Mouse (Mus musculus): ENCODE measurements at regions not wholly inside any gene's neighbourhood (a gene's known extent, or its start where the extent isn't known, plus 50 kb on each side); places are given as distances from the start of the nearest gene placed in this dataset.
"Not testable (repeated sequence)": the region's sequence is repeated elsewhere in the genome, so short reads cannot be mapped to it uniquely, and the experiment has no call there.

- TF ChIP-seq FLI1 (IDR thresholded peaks at IDR 0.05; ENCODE audit: low read length) (no peak), GATA1 (IDR thresholded peaks at IDR 0.05; ENCODE audit: borderline replicate concordance, low read length) (no peak)
- Histone ChIP-seq H3K4me1 (peaks cover 32% of the 10 kb centered on the region), H3K9me3 (no peaks in the 10 kb centered on the region), H3K4me3 (replicated peaks) (peak overlapping the region; percentile 60), H3K36me3 (replicated peaks; ENCODE audit: low read length) (no peaks in the 10 kb centered on the region), H3K27me3 (replicated peaks) (no peaks in the 10 kb centered on the region)
Observed at GRCm38 (mm10) chr6:22474604-22475003, 118.6 kb upstream of the Fam3c start.

GRCm38 (mm10) chr6:22474011-22474410, 118.0 kb upstream of the Fam3c start:
- TF ChIP-seq GATA1 (IDR thresholded peaks at IDR 0.05; ENCODE audit: borderline replicate concordance, low read length), result no peak
- TF ChIP-seq FLI1 (IDR thresholded peaks at IDR 0.05; ENCODE audit: low read length), result no peak
- H3K4me3 ChIP-seq (replicated peaks), result no peak overlapping the region
- peaks cover 32% of the 10 kb centered on the region for H3K4me1 ChIP-seq
- H3K27me3 ChIP-seq (replicated peaks), result no peaks in the 10 kb centered on the region
- H3K9me3 ChIP-seq, result no peaks in the 10 kb centered on the region
- peaks cover 5% of the 10 kb centered on the region for H3K36me3 ChIP-seq (replicated peaks; ENCODE audit: low read length)

- H3K36me3 ChIP-seq (replicated peaks; ENCODE audit: low read length), result not testable (repeated sequence)
Observed at GRCm38 (mm10) chr6:22472400-22472799, 116.4 kb upstream of the Fam3c start.

DNA sequence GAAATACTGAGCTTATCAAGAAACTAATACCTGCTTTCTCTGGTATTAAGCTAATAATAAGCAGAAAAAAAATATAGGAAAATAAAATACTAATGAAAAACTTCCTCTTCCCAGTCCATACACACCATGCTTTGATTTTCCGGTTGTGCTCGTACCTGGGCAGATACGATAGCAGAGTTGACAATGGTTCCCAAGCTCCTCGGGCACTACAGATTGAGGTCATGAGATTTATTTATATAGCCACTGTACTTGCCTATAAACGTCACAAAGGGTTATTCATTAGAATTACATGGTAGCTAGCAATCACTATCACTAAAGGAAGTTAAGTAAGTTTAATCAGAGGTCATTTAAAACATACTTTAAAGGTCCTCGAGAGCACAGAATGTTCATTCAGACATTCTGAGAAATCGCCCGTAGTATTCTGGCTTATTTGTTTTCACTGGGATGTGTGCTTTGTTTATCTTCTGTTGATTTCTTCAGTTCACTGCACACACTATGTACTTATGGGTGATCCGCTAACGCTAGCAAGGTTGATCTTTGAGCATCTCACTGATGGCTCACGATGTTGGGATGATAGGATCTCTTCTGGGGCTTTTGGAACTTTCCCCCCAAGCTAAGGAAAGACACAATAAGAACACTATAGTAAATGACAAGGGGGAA, 111.4 kb upstream of the Fam3c start:
- H3K9me3 ChIP-seq, result peaks cover 9% of the 10 kb centered on the region
- H3K36me3 ChIP-seq (replicated peaks; ENCODE audit: low read length), result peaks cover 11% of the 10 kb centered on the region
- TF ChIP-seq FLI1 (IDR thresholded peaks at IDR 0.05; ENCODE audit: low read length) (no peak), GATA1 (IDR thresholded peaks at IDR 0.05; ENCODE audit: borderline replicate concordance, low read length) (no peak)
- no peaks in the 10 kb centered on the region for H3K27me3 ChIP-seq (replicated peaks)
- H3K4me3 ChIP-seq (replicated peaks), result no peak overlapping the region
- no peaks in the 10 kb centered on the region for H3K4me1 ChIP-seq

More at GRCm38 (mm10) chr6:22472400-22472799, 116.4 kb upstream of the Fam3c start:
- H3K27me3 ChIP-seq (replicated peaks); H3K9me3 ChIP-seq; H3K4me3 ChIP-seq (replicated peaks): not testable (repeated sequence)
- peaks cover 32% of the 10 kb centered on the region for H3K4me1 ChIP-seq

DNA sequence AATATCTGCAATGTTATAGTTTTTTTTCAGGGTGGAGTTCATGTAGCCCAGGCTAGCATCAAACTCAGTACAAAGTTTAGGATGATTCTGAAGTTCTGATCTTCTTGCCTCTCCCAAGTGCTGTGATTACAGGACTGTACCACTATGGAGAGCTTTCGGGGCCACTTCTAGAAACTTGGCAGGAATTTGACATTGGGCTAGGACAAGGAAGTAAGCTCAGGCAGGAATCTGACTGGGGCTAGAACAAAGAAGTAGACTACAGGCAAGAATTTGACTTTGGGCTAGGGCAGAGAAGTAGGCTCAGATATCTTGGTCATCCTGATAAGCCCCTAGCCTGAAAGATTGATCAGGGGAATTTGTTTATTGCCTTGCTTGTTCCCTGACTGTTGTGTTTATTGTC, 109.9 kb upstream of the Fam3c start:
- H3K4me3 ChIP-seq (replicated peaks), result no peak overlapping the region
- peaks cover 11% of the 10 kb centered on the region for H3K36me3 ChIP-seq (replicated peaks; ENCODE audit: low read length)
- H3K27me3 ChIP-seq (replicated peaks), result no peaks in the 10 kb centered on the region
- TF ChIP-seq GATA1 (IDR thresholded peaks at IDR 0.05; ENCODE audit: borderline replicate concordance, low read length) (no peak), FLI1 (IDR thresholded peaks at IDR 0.05; ENCODE audit: low read length) (no peak)
- peaks cover 12% of the 10 kb centered on the region for H3K4me1 ChIP-seq
- H3K9me3 ChIP-seq, result peaks cover 9% of the 10 kb centered on the region

- H3K4me1 ChIP-seq, result peaks cover 43% of the 10 kb centered on the region
Observed at GRCm38 (mm10) chr6:22459440-22460016, 103.5 kb upstream of the Fam3c start.

DNA sequence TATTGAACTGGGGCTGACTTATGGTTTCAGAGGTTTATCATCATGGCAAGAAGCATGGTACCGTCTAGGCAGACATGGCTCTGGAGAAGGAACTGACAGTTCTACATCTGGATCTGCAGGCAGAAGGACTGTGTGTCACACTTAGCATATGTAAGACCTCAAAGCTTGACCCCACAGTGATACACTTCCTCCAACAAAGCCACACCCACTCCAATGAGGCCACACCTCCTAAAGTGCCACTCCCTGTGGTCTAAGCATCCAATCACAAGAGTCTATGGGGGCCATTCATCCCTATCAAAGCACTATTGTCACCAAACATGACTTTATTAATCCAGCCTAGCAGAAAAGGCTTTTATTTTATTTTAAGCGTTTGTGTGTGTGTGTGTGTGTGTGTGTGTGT, 96.2 kb upstream of the Fam3c start:
- no peak for TF ChIP-seq GATA1 (IDR thresholded peaks at IDR 0.05; ENCODE audit: borderline replicate concordance, low read length)
- no peak for TF ChIP-seq FLI1 (IDR thresholded peaks at IDR 0.05; ENCODE audit: low read length)
- Histone ChIP-seq H3K27me3 (replicated peaks) (no peaks in the 10 kb centered on the region), H3K4me3 (replicated peaks) (no peak overlapping the region), H3K36me3 (replicated peaks; ENCODE audit: low read length) (peaks cover 5% of the 10 kb centered on the region), H3K9me3 (no peaks in the 10 kb centered on the region), H3K4me1 (peaks cover 40% of the 10 kb centered on the region)

More at GRCm38 (mm10) chr6:22459440-22460016, 103.5 kb upstream of the Fam3c start:
- Histone ChIP-seq H3K36me3 (replicated peaks; ENCODE audit: low read length) (peaks cover 5% of the 10 kb centered on the region), H3K9me3 (no peaks in the 10 kb centered on the region), H3K27me3 (replicated peaks) (no peaks in the 10 kb centered on the region), H3K4me3 (replicated peaks) (peak overlapping the region; percentile 84)
- TF ChIP-seq GATA1 (IDR thresholded peaks at IDR 0.05; ENCODE audit: borderline replicate concordance, low read length) (no peak), FLI1 (IDR thresholded peaks at IDR 0.05; ENCODE audit: low read length) (no peak)

DNA sequence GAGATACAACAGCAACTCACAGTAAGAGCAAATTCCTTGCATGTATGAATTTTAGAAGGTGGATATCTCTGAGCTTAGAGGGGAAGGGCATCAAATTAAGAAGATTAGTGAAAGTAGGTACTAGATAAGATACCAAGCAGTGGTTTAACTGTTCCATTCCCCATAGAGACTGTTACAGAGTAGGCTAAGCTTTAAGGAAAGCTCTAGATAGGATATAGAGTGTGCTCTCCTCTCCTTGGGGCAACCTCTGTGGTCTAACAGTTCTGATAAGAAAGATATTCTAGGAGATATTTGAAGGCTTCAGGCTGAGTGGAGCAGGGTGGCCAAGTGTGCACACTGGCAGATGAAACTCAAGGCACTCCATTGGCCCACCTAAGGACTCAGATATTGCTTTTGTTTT, 94.5 kb upstream of the Fam3c start:
- TF ChIP-seq GATA1 (IDR thresholded peaks at IDR 0.05; ENCODE audit: borderline replicate concordance, low read length) (no peak), FLI1 (IDR thresholded peaks at IDR 0.05; ENCODE audit: low read length) (no peak)
- no peaks in the 10 kb centered on the region for H3K9me3 ChIP-seq
- no peak overlapping the region for H3K4me3 ChIP-seq (replicated peaks)
- H3K27me3 ChIP-seq (replicated peaks), result peaks cover 2% of the 10 kb centered on the region
- H3K36me3 ChIP-seq (replicated peaks; ENCODE audit: low read length), result no peaks in the 10 kb centered on the region
- peaks cover 35% of the 10 kb centered on the region for H3K4me1 ChIP-seq

DNA sequence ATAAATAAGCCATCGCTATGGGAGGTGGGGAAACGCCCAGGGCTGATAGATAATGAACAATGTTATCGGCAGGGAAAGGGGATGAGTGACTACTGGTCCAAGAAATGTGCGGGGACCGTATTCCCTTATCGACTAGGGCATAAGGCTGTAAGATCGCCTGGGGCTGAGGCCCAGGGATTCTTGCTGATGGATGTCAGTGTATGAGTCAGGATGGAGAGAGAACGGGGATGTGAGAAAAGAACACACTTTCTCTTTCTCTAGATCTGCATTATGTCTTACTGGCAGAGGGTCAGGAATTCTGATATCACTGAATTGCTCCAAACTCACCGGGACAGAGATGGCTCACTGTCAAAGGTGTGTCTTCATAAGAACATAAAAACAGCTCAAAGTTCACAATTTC, 92.9 kb upstream of the Fam3c start:
- H3K36me3 ChIP-seq (replicated peaks; ENCODE audit: low read length), result no peaks in the 10 kb centered on the region
- no peaks in the 10 kb centered on the region for H3K9me3 ChIP-seq
- no peak overlapping the region for H3K4me3 ChIP-seq (replicated peaks)
- H3K27me3 ChIP-seq (replicated peaks), result peaks cover 2% of the 10 kb centered on the region
- TF ChIP-seq GATA1 (IDR thresholded peaks at IDR 0.05; ENCODE audit: borderline replicate concordance, low read length) (no peak), FLI1 (IDR thresholded peaks at IDR 0.05; ENCODE audit: low read length) (no peak)
- H3K4me1 ChIP-seq, result peaks cover 35% of the 10 kb centered on the region

- H3K27me3 ChIP-seq (replicated peaks), result peaks cover 2% of the 10 kb centered on the region
- H3K36me3 ChIP-seq (replicated peaks; ENCODE audit: low read length), result no peaks in the 10 kb centered on the region
- TF ChIP-seq FLI1 (IDR thresholded peaks at IDR 0.05; ENCODE audit: low read length) (no peak), GATA1 (IDR thresholded peaks at IDR 0.05; ENCODE audit: borderline replicate concordance, low read length) (no peak)
Observed at GRCm38 (mm10) chr6:22447636-22448035, 91.6 kb upstream of the Fam3c start.

More at GRCm38 (mm10) chr6:22447636-22448035, 91.6 kb upstream of the Fam3c start:
- H3K4me3 ChIP-seq (replicated peaks), result no peak overlapping the region
- peaks cover 39% of the 10 kb centered on the region for H3K4me1 ChIP-seq
- H3K9me3 ChIP-seq, result no peaks in the 10 kb centered on the region

Measured in megakaryocyte, embryonic 14.5 days (primary cell).